Mouse (Mus musculus): ENCODE measurements around the gene Olfr1436. TPM values are rescaled to one million over a fixed set of nuclear protein-coding genes. Genes with fewer than 3 reads are reported as not detected.
"Not testable (repeated sequence)": the region's sequence is repeated elsewhere in the genome, so short reads cannot be mapped to it uniquely, and the experiment has no call there.

Olfr1436 gene
- not detected in 2 replicates for polyA plus RNA-seq (2015; fragmentation: Nextera tagmentation; extraction: Ambion mirVana)

GRCm38 (mm10) chr19:12299030-12299429 is at the start of gene Olfr1436:
Gene Olfr1436 (minus strand): TSS chr19:12299130.
- H3K9me3 ChIP-seq (replicated peaks); H3K36me3 ChIP-seq; ATAC-seq (ENCODE audit: low read depth); H3K27me3 ChIP-seq; H3K4me1 ChIP-seq (replicated peaks); H3K9ac ChIP-seq; H3K27ac ChIP-seq; DNase-seq; H3K4me2 ChIP-seq; H3K4me3 ChIP-seq (replicated peaks): not testable (repeated sequence)
- 42% methylated on average over 1 of the region's 1 CpGs for WGBS (ENCODE audit: insufficient replicate concordance)

- Histone ChIP-seq H3K27me3 (no peaks in the 10 kb centered on the region), H3K4me1 (replicated peaks) (no peaks in the 10 kb centered on the region), H3K27ac (no peak within 1 kb of the TSS), H3K9ac (no peak within 1 kb of the TSS), H3K4me3 (replicated peaks) (no peak within 1 kb of the TSS), H3K9me3 (replicated peaks) (no peaks in the 10 kb centered on the region), H3K4me2 (no peak within 1 kb of the TSS), H3K36me3 (no peaks in the 10 kb centered on the region)
- DNase-seq = no peak
- WGBS (ENCODE audit: insufficient replicate concordance) = 56% methylated on average over 3 of the region's 3 CpGs
- ATAC-seq (ENCODE audit: low read depth) = no peak
These were observed 36.9 kb upstream of the Olfr1436 start, which contains the start of gene Olfr1438-ps1 for GRCm38 (mm10) chr19:12335810-12336209. Gene Olfr1438-ps1 (minus strand): TSS chr19:12335910.

- WGBS (ENCODE audit: insufficient replicate concordance) = 69% methylated on average over 2 of the region's 2 CpGs
- H3K27me3 ChIP-seq = no peaks in the 10 kb centered on the region
- H3K4me2 ChIP-seq = no peak within 1 kb of the TSS
- DNase-seq (no peak), ATAC-seq (ENCODE audit: low read depth) (no peak)
- H3K36me3 ChIP-seq = no peaks in the 10 kb centered on the region
- no peaks in the 10 kb centered on the region for H3K4me1 ChIP-seq (replicated peaks)
- H3K4me3 ChIP-seq (replicated peaks) = no peak within 1 kb of the TSS
- H3K9me3 ChIP-seq (replicated peaks) = no peaks in the 10 kb centered on the region
- no peak within 1 kb of the TSS for H3K9ac ChIP-seq
- no peak within 1 kb of the TSS for H3K27ac ChIP-seq
These were observed 26.1 kb upstream of the Olfr1436 start, which contains the start of gene Olfr1437 for GRCm38 (mm10) chr19:12325001-12325400. Gene Olfr1437 (minus strand): TSS chr19:12325101.

GRCm38 (mm10) chr19:12292979-12293378 is 6.0 kb downstream of the Olfr1436 start:
- Histone ChIP-seq H3K27me3 (no peaks in the 10 kb centered on the region), H3K36me3 (no peaks in the 10 kb centered on the region), H3K4me3 (replicated peaks) (no peak overlapping the region), H3K4me2 (no peak overlapping the region), H3K4me1 (replicated peaks) (no peaks in the 10 kb centered on the region), H3K9ac (no peak overlapping the region), H3K9me3 (replicated peaks) (no peaks in the 10 kb centered on the region), H3K27ac (no peak overlapping the region)
- DNase-seq = no peak
- ATAC-seq (ENCODE audit: low read depth) = no peak

- DNase-seq (no peak), ATAC-seq (ENCODE audit: low read depth) (no peak)
- no peak within 1 kb of the TSS for H3K27ac ChIP-seq
- no peak within 1 kb of the TSS for H3K4me2 ChIP-seq
- H3K4me3 ChIP-seq (replicated peaks) = no peak within 1 kb of the TSS
- H3K36me3 ChIP-seq = no peaks in the 10 kb centered on the region
- no peaks in the 10 kb centered on the region for H3K4me1 ChIP-seq (replicated peaks)
- no peak within 1 kb of the TSS for H3K9ac ChIP-seq
- no peaks in the 10 kb centered on the region for H3K27me3 ChIP-seq
- H3K9me3 ChIP-seq (replicated peaks) = no peaks in the 10 kb centered on the region
- 53% methylated on average over 2 of the region's 2 CpGs for WGBS (ENCODE audit: insufficient replicate concordance)
These were observed 19.4 kb downstream of the Olfr1436 start, which contains the start of gene Olfr1434 for GRCm38 (mm10) chr19:12279554-12279953. Gene Olfr1434 (plus strand): TSS chr19:12279854.

- Histone ChIP-seq H3K4me2 (no peak within 1 kb of the TSS), H3K9me3 (replicated peaks) (no peaks in the 10 kb centered on the region), H3K4me1 (replicated peaks) (no peaks in the 10 kb centered on the region), H3K36me3 (no peaks in the 10 kb centered on the region), H3K9ac (no peak within 1 kb of the TSS), H3K27ac (no peak within 1 kb of the TSS), H3K4me3 (replicated peaks) (no peak within 1 kb of the TSS), H3K27me3 (no peaks in the 10 kb centered on the region)
- 34% methylated on average over 1 of the region's 1 CpGs for WGBS (ENCODE audit: insufficient replicate concordance)
- ATAC-seq (ENCODE audit: low read depth) = no peak
- no peak for DNase-seq
These were observed 38.2 kb downstream of the Olfr1436 start, which contains the start of gene Olfr235 for GRCm38 (mm10) chr19:12260732-12261131. Gene Olfr235 (plus strand): TSS chr19:12261032.

Other genes with a start within 250 kb of the Olfr1436 start
- not detected in 2 replicates for gene Olfr1424, start 236.4 kb downstream of the Olfr1436 start, polyA plus RNA-seq (2015; fragmentation: Nextera tagmentation; extraction: Ambion mirVana)
- gene Olfr1425, start 221.4 kb downstream of the Olfr1436 start, polyA plus RNA-seq (2015; fragmentation: Nextera tagmentation; extraction: Ambion mirVana) = not detected in 2 replicates
- not detected in 2 replicates for gene Olfr1426, start 207.1 kb downstream of the Olfr1436 start, polyA plus RNA-seq (2015; fragmentation: Nextera tagmentation; extraction: Ambion mirVana)
- gene Olfr1427, start 195.8 kb downstream of the Olfr1436 start, polyA plus RNA-seq (2015; fragmentation: Nextera tagmentation; extraction: Ambion mirVana) = not detected in 2 replicates
- not detected in 2 replicates for gene Olfr1428, start 183.2 kb downstream of the Olfr1436 start, polyA plus RNA-seq (2015; fragmentation: Nextera tagmentation; extraction: Ambion mirVana)
- gene Olfr76, start 175.9 kb downstream of the Olfr1436 start, polyA plus RNA-seq (2015; fragmentation: Nextera tagmentation; extraction: Ambion mirVana) = not detected in 2 replicates
- not detected in 2 replicates for gene Olfr1555-ps1, start 129.0 kb downstream of the Olfr1436 start, polyA plus RNA-seq (2015; fragmentation: Nextera tagmentation; extraction: Ambion mirVana)
- not detected in 2 replicates for gene Olfr1431, start 98.5 kb downstream of the Olfr1436 start, polyA plus RNA-seq (2015; fragmentation: Nextera tagmentation; extraction: Ambion mirVana)
- gene Olfr1432, start 66.5 kb downstream of the Olfr1436 start, polyA plus RNA-seq (2015; fragmentation: Nextera tagmentation; extraction: Ambion mirVana) = not detected in 2 replicates
- not detected in 2 replicates for gene Olfr262, start 57.5 kb downstream of the Olfr1436 start, polyA plus RNA-seq (2015; fragmentation: Nextera tagmentation; extraction: Ambion mirVana)
- gene Olfr235, start 38.1 kb downstream of the Olfr1436 start, polyA plus RNA-seq (2015; fragmentation: Nextera tagmentation; extraction: Ambion mirVana) = not detected in 2 replicates
- gene Olfr1434, start 19.3 kb downstream of the Olfr1436 start, polyA plus RNA-seq (2015; fragmentation: Nextera tagmentation; extraction: Ambion mirVana) = not detected in 2 replicates
- gene Olfr1437, start 26.0 kb upstream of the Olfr1436 start, polyA plus RNA-seq (2015; fragmentation: Nextera tagmentation; extraction: Ambion mirVana) = not detected in 2 replicates
- gene Olfr1438-ps1, start 36.8 kb upstream of the Olfr1436 start, polyA plus RNA-seq (2015; fragmentation: Nextera tagmentation; extraction: Ambion mirVana) = not detected in 2 replicates
- not detected in 2 replicates for gene Olfr1440, start 88.1 kb upstream of the Olfr1436 start, polyA plus RNA-seq (2015; fragmentation: Nextera tagmentation; extraction: Ambion mirVana)
- not detected in 2 replicates for gene Olfr1441, start 118.3 kb upstream of the Olfr1436 start, polyA plus RNA-seq (2015; fragmentation: Nextera tagmentation; extraction: Ambion mirVana)
- not detected in 2 replicates for gene Pfpl, start 128.8 kb upstream of the Olfr1436 start, polyA plus RNA-seq (2015; fragmentation: Nextera tagmentation; extraction: Ambion mirVana)
- gene Mpeg1, start 161.6 kb upstream of the Olfr1436 start, polyA plus RNA-seq (2015; fragmentation: Nextera tagmentation; extraction: Ambion mirVana) = 1.0 TPM in 2 replicates
- 1.6 and 1.9 TPM in 2 replicates for gene Dtx4, start 202.3 kb upstream of the Olfr1436 start, polyA plus RNA-seq (2015; fragmentation: Nextera tagmentation; extraction: Ambion mirVana)
- 29.6 and 41.6 TPM in 2 replicates for gene Fam111a, start 246.6 kb upstream of the Olfr1436 start, polyA plus RNA-seq (2015; fragmentation: Nextera tagmentation; extraction: Ambion mirVana)

Data from liver, embryonic 13.5 days (tissue).